Mouse (Mus musculus): ENCODE measurements around the gene Incenp. TPM values are rescaled to one million over a fixed set of nuclear protein-coding genes. Genes with fewer than 3 reads are reported as not detected.
A peak's percentile ranks its signal among the peaks of the same experiment; 100 is the strongest.

The Incenp gene
- 90.9 and 97.2 TPM in 2 replicates for polyA plus RNA-seq (2015; fragmentation: Nextera tagmentation; extraction: Ambion mirVana)

DNA sequence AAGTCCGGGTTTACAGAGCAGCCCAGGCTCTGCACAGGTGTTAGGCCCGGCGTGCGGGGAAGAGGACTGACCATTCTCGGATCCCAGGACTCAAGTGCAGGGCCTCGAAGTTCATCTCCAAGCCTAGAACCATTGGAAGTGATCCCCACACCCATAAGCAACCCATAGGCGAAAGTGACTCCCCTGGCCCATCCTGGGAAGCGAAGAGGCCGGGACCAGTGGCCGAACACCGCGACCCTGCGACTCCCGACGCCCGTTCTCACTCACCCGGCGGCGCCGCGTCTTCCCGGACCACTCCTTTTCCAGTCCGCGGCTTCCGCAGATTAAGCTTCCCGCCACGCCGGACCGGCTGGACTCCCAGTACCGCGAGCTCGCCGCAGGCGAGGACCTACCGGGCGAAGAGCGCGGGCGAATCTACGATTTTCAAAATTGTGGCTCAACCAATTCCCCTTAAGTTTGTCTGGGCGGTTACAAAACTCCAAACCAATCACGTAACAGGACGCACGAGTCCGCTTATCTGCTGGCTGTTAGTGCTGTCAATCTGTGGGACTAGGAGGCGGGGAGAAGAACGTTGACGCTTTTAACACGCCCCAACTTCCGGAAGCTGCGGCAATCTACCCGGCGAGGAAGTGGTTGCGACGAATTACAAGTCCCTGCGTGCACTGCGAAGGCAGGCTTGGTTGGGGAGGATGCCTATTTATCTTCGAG is at the start of gene Incenp:
Gene Incenp (minus strand): TSS at position 480 of the 708 bp plus-strand sequence.
- peak; percentile 97 for ATAC-seq (ENCODE audit: insufficient number of reproducible peaks, low FRiP score, low TSS enrichment, low read depth)

DNA sequence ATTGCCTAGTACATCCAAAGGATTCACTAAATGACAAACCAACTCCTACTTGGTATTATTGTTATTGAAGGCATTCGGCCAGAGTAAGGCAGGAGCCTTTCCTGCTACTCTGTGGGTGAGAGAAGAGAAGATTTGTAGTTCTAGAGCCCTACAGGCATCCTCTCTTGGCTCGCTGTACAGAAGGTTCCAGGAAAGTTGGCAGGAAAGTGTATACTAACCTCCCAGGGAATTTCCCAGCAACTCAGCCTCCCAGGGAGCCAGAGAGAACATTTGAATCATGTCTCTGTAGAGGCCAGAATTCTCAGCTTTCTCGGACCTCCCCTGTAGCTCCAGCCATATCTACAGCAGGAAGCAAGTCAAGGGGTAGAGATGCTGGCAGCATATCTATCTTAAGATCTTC is 47.6 kb upstream of the Incenp start:
- Histone ChIP-seq H3K4me2 (replicated peaks) (no peak overlapping the region), H3K27me3 (no peaks in the 10 kb centered on the region), H3K36me3 (no peaks in the 10 kb centered on the region), H3K27ac (replicated peaks) (no peak overlapping the region), H3K9me3 (replicated peaks) (no peaks in the 10 kb centered on the region), H3K4me3 (replicated peaks) (no peak overlapping the region), H3K9ac (no peak overlapping the region), H3K4me1 (peaks cover 13% of the 10 kb centered on the region; the same call in 1 of the 2 replicates)
- no peak for ATAC-seq (ENCODE audit: insufficient number of reproducible peaks, low FRiP score, low TSS enrichment, low read depth)
- 53% methylated on average over 3 of the region's 3 CpGs for WGBS

More for the DNA sequence above, at the start of gene Incenp:
- Histone ChIP-seq H3K27me3 (no peaks in the 10 kb centered on the region), H3K9me3 (replicated peaks) (no peaks in the 10 kb centered on the region), H3K9ac (peak within 1 kb of the TSS; percentile 64), H3K4me3 (replicated peaks) (peak within 1 kb of the TSS; percentile 82), H3K27ac (replicated peaks) (peak within 1 kb of the TSS; percentile 93), H3K36me3 (peaks cover 11% of the 10 kb centered on the region), H3K4me1 (peaks cover 24% of the 10 kb centered on the region), H3K4me2 (replicated peaks) (peak within 1 kb of the TSS; percentile 68)
- under 1% methylated on average over 58 of the region's 58 CpGs for WGBS

GRCm38 (mm10) chr19:9945800-9946564 is 46.6 kb upstream of the Incenp start:
- Histone ChIP-seq H3K27ac (replicated peaks) (no peak overlapping the region), H3K9me3 (replicated peaks) (no peaks in the 10 kb centered on the region), H3K9ac (no peak overlapping the region), H3K27me3 (no peaks in the 10 kb centered on the region), H3K36me3 (no peaks in the 10 kb centered on the region), H3K4me3 (replicated peaks) (no peak overlapping the region), H3K4me1 (peaks cover 13% of the 10 kb centered on the region; the same call in 1 of the 2 replicates), H3K4me2 (replicated peaks) (no peak overlapping the region)
- 86% methylated on average over 8 of the region's 8 CpGs for WGBS
- ATAC-seq (ENCODE audit: insufficient number of reproducible peaks, low FRiP score, low TSS enrichment, low read depth) = no peak

GRCm38 (mm10) chr19:9942539-9943533 is 43.5 kb upstream of the Incenp start:
- Histone ChIP-seq H3K9ac (no peak overlapping the region), H3K27ac (replicated peaks) (no peak overlapping the region), H3K4me1 (peaks cover 18% of the 10 kb centered on the region; the same call in 1 of the 2 replicates), H3K4me2 (replicated peaks) (no peak overlapping the region), H3K9me3 (replicated peaks) (no peaks in the 10 kb centered on the region), H3K4me3 (replicated peaks) (no peak overlapping the region), H3K36me3 (no peaks in the 10 kb centered on the region), H3K27me3 (no peaks in the 10 kb centered on the region)
- WGBS = 49% methylated on average over 10 of the region's 10 CpGs
- no peak; the same call in 1 of the 2 replicates for ATAC-seq (ENCODE audit: insufficient number of reproducible peaks, low FRiP score, low TSS enrichment, low read depth)

GRCm38 (mm10) chr19:9941809-9942208 is 42.5 kb upstream of the Incenp start:
- Histone ChIP-seq H3K27ac (replicated peaks) (no peak overlapping the region), H3K4me2 (replicated peaks) (no peak overlapping the region), H3K27me3 (no peaks in the 10 kb centered on the region), H3K9me3 (replicated peaks) (no peaks in the 10 kb centered on the region), H3K36me3 (no peaks in the 10 kb centered on the region), H3K9ac (no peak overlapping the region), H3K4me3 (replicated peaks) (no peak overlapping the region), H3K4me1 (peaks cover 18% of the 10 kb centered on the region; the same call in 1 of the 2 replicates)
- ATAC-seq (ENCODE audit: insufficient number of reproducible peaks, low FRiP score, low TSS enrichment, low read depth) = no peak
- 24% methylated on average over 1 of the region's 1 CpGs for WGBS

DNA sequence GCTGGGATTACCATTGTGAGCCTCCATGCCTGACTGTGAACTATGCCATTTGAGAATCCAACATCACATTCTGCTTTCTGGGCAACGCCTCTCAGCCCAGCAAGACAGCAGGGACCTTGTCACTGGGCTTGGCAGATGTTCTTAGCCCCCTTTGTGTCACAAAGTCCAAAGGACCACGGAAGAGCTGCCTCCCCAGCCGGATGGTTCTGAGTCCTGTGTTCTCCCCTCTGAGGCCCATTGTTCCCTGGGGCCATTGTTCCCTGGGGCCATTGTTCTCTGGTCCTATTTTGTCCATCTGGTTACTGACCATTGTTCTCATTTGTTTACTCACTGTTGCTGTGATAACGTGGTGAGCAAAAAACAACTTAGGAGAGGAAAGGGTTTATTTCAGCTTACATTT is 41.6 kb upstream of the Incenp start:
- Histone ChIP-seq H3K9me3 (replicated peaks) (no peaks in the 10 kb centered on the region), H3K4me2 (replicated peaks) (no peak overlapping the region), H3K27me3 (no peaks in the 10 kb centered on the region), H3K27ac (replicated peaks) (no peak overlapping the region), H3K4me1 (peaks cover 18% of the 10 kb centered on the region; the same call in 1 of the 2 replicates), H3K9ac (no peak overlapping the region), H3K36me3 (no peaks in the 10 kb centered on the region), H3K4me3 (replicated peaks) (no peak overlapping the region)
- WGBS = 39% methylated on average over 4 of the region's 4 CpGs
- no peak for ATAC-seq (ENCODE audit: insufficient number of reproducible peaks, low FRiP score, low TSS enrichment, low read depth)

- ATAC-seq (ENCODE audit: insufficient number of reproducible peaks, low FRiP score, low TSS enrichment, low read depth) = no peak
- no peaks in the 10 kb centered on the region for H3K9me3 ChIP-seq (replicated peaks)
- H3K27me3 ChIP-seq = no peaks in the 10 kb centered on the region
- no peak overlapping the region for H3K4me2 ChIP-seq (replicated peaks)
- H3K9ac ChIP-seq = no peak overlapping the region
- H3K4me3 ChIP-seq (replicated peaks) = no peak overlapping the region
- no peaks in the 10 kb centered on the region for H3K36me3 ChIP-seq
- H3K27ac ChIP-seq (replicated peaks) = no peak overlapping the region
- peaks cover 18% of the 10 kb centered on the region; the same call in 1 of the 2 replicates for H3K4me1 ChIP-seq
- 39% methylated on average over 7 of the region's 7 CpGs for WGBS
These were observed 40.5 kb upstream of the Incenp start for GRCm38 (mm10) chr19:9939841-9940240.

GRCm38 (mm10) chr19:9938824-9939303 is 39.5 kb upstream of the Incenp start:
- Histone ChIP-seq H3K36me3 (no peaks in the 10 kb centered on the region), H3K4me2 (replicated peaks) (no peak overlapping the region), H3K4me3 (replicated peaks) (no peak overlapping the region), H3K9me3 (replicated peaks) (no peaks in the 10 kb centered on the region), H3K9ac (no peak overlapping the region), H3K27ac (replicated peaks) (no peak overlapping the region), H3K4me1 (peaks cover 18% of the 10 kb centered on the region; the same call in 1 of the 2 replicates), H3K27me3 (no peaks in the 10 kb centered on the region)
- ATAC-seq (ENCODE audit: insufficient number of reproducible peaks, low FRiP score, low TSS enrichment, low read depth) = no peak
- whole genome bisulfite sequencing = 57% methylated on average over 13 of the region's 13 CpGs

- H3K4me3 ChIP-seq (replicated peaks) = no peak overlapping the region
- no peaks in the 10 kb centered on the region for H3K27me3 ChIP-seq
- H3K36me3 ChIP-seq = no peaks in the 10 kb centered on the region
- no peak for ATAC-seq (ENCODE audit: insufficient number of reproducible peaks, low FRiP score, low TSS enrichment, low read depth)
- H3K4me1 ChIP-seq = peaks cover 16% of the 10 kb centered on the region; the same call in 1 of the 2 replicates
- no peak overlapping the region for H3K4me2 ChIP-seq (replicated peaks)
- H3K9ac ChIP-seq = no peak overlapping the region
- no peak overlapping the region for H3K27ac ChIP-seq (replicated peaks)
- WGBS = 66% methylated on average over 6 of the region's 6 CpGs
- H3K9me3 ChIP-seq (replicated peaks) = no peaks in the 10 kb centered on the region
These were observed 38.9 kb upstream of the Incenp start for GRCm38 (mm10) chr19:9938156-9938823.

DNA sequence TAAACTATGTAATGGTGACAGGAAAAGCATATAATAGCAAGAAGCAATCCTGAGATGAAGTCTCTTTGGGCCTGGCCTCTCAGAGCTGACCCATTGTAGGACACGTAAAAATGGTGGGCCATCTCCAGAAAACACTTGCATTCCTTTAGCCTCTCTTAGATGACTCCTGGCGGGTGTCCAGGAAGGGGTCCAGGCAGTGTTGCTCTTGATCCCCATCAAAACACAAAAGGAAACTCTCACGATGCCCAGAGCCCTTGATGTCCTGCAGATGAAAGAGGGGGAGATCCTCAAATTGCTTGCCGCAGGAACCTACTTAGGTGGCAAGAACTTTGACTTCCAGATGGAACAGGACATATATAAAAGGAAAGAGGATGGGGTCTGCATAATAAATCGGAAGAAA is 38.1 kb upstream of the Incenp start:
- H3K27ac ChIP-seq (replicated peaks) = no peak overlapping the region
- H3K4me1 ChIP-seq = peaks cover 8% of the 10 kb centered on the region; the same call in 1 of the 2 replicates
- WGBS = 65% methylated on average over 5 of the region's 5 CpGs
- H3K36me3 ChIP-seq = no peaks in the 10 kb centered on the region
- no peak overlapping the region for H3K4me3 ChIP-seq (replicated peaks)
- no peaks in the 10 kb centered on the region for H3K9me3 ChIP-seq (replicated peaks)
- no peak for ATAC-seq (ENCODE audit: insufficient number of reproducible peaks, low FRiP score, low TSS enrichment, low read depth)
- H3K9ac ChIP-seq = no peak overlapping the region
- no peaks in the 10 kb centered on the region for H3K27me3 ChIP-seq
- no peak overlapping the region for H3K4me2 ChIP-seq (replicated peaks)
